In the genomic region with DNA sequence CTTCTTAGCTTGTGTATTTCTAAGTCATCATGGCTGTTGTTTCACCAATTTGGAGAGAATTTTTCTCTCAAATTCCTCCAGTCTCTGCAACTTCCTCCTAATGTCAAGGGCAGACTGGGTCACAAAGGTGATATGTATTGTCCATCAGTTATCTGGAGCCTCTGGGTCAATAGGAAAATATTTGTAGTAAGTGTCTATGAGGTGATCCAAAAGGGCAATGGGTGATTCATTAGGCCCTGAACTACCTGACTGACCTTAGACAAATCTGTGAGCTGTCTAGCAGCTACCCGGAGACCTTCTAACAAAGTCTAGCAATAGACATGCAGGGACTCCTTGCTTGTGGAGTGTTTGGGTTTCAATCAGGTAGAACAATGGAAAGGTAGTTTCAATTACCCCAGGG, we compare ENCODE assay signal across 22 mouse cellular contexts. TPM values are rescaled to one million over a fixed set of nuclear protein-coding genes. Genes with fewer than 3 reads are reported as not detected.
"Had no signal": no experiment of that assay in that cellular context is flagged by ENCODE, and none has a peak within 500 bp of the region (broad histone marks: within the 10 kb centered on the region; RNA-seq: fewer than 3 reads in every experiment).

No protein-coding gene starts in this region.

- H3K27me3 ChIP-seq: neural tube, embryonic 12.5 days; neural tube, embryonic 13.5 days; neural tube, embryonic 15.5 days; stomach, embryonic 15.5 days had no signal

- H3K9me3 ChIP-seq: neural tube, embryonic 12.5 days; neural tube, embryonic 13.5 days; neural tube, embryonic 15.5 days; stomach, embryonic 15.5 days had no signal

- H3K4me3 ChIP-seq: neural tube, embryonic 12.5 days; neural tube, embryonic 13.5 days; neural tube, embryonic 15.5 days; stomach, embryonic 15.5 days had no signal

- H3K36me3 ChIP-seq: neural tube, embryonic 12.5 days; neural tube, embryonic 13.5 days; neural tube, embryonic 15.5 days; stomach, embryonic 15.5 days had no signal

- DNase-seq: retina, postnatal 1 day; right cerebral cortex, adult 18-20 months; right cerebral cortex, postnatal 14 days; right cerebral cortex, postnatal 25 days; right cerebral cortex, postnatal 4 days; spleen, adult 18-20 months; thymus, adult 18-20 months; thymus, adult 2 months; thymus, postnatal 14 days; thymus, postnatal 25 days; thymus, postnatal 36 days; thymus, postnatal 4 days had no signal

- H3K27ac ChIP-seq: neural tube, embryonic 12.5 days; neural tube, embryonic 13.5 days; neural tube, embryonic 15.5 days; stomach, embryonic 15.5 days; stomach, postnatal 0 days had no signal

- H3K9ac ChIP-seq: neural tube, embryonic 12.5 days; neural tube, embryonic 13.5 days; neural tube, embryonic 15.5 days; stomach, embryonic 15.5 days had no signal

- H3K4me2 ChIP-seq: neural tube, embryonic 12.5 days; neural tube, embryonic 13.5 days; neural tube, embryonic 15.5 days; stomach, embryonic 15.5 days had no signal

- H3K4me1 ChIP-seq: neural tube, embryonic 12.5 days; neural tube, embryonic 13.5 days; neural tube, embryonic 15.5 days; stomach, embryonic 15.5 days had no signal

RNA-seq across cellular contexts. Expression of a gene that starts 40.9 kb away (rescaled TPM):
- total RNA-seq: neutrophil, adult 5-6 weeks had no signal
- polyA plus RNA-seq: neural tube, embryonic 12.5 days; neural tube, embryonic 13.5 days; neural tube, embryonic 14.5 days; neural tube, embryonic 15.5 days; small intestine, adult 2 months; stomach, embryonic 15.5 days; stomach, embryonic 16.5 days; stomach, postnatal 0 days; urinary bladder, adult 2 months had no signal
